Mouse (Mus musculus): ENCODE results near the gene Smpdl3b. TPM values are rescaled to one million over a fixed set of nuclear protein-coding genes. Genes with fewer than 3 reads are reported as not detected.
"Not testable (repeated sequence)": the region's sequence is repeated elsewhere in the genome, so short reads cannot be mapped to it uniquely, and the experiment has no call there.

Smpdl3b gene
- polyA plus RNA-seq, 1 experiment = 2.3 TPM

- H3K4me1 ChIP-seq (replicated peaks; ENCODE audit: control insufficient read depth, insufficient read depth, low read length) = peaks cover 20% of the 10 kb centered on the region
- H3K36me3 ChIP-seq (ENCODE audit: control insufficient read depth, insufficient read depth, low read length) = no peaks in the 10 kb centered on the region
- no peak for DNase-seq
- WGBS = 11% methylated on average over 1 of the region's 1 CpGs
- H3K4me3 ChIP-seq (ENCODE audit: control insufficient read depth, insufficient read depth, low read length) = no peak overlapping the region
- peaks cover 2% of the 10 kb centered on the region; the same call in 1 of the 2 replicates for H3K27me3 ChIP-seq (ENCODE audit: control insufficient read depth, insufficient read depth, low read length)
- H3K27ac ChIP-seq (ENCODE audit: control insufficient read depth, insufficient read depth, low read length) = no peak overlapping the region
- no peak for TF ChIP-seq POLR2A (IDR thresholded peaks at IDR 0.05; ENCODE audit: control insufficient read depth, extremely low read depth, insufficient read depth, low read length, poor library complexity)
- TF ChIP-seq CTCF (IDR thresholded peaks at IDR 0.05; ENCODE audit: borderline replicate concordance, control insufficient read depth, extremely low read depth, insufficient read depth, low read length, poor library complexity) = no peak
Measured at GRCm38 (mm10) chr4:132797461-132797860, 40.4 kb upstream of the Smpdl3b start.

GRCm38 (mm10) chr4:132796196-132796886 is 39.3 kb upstream of the Smpdl3b start, which contains the start of gene Themis2:
Themis2 (minus strand) TSS chr4:132796387.
- WGBS = 3% methylated on average over 21 of the region's 21 CpGs
- peaks cover 2% of the 10 kb centered on the region; the same call in 1 of the 2 replicates for H3K27me3 ChIP-seq (ENCODE audit: control insufficient read depth, insufficient read depth, low read length)
- peak; percentile 83 for DNase-seq
- H3K4me1 ChIP-seq (replicated peaks; ENCODE audit: control insufficient read depth, insufficient read depth, low read length) = peaks cover 14% of the 10 kb centered on the region
- peak; percentile 40; the same call in 1 of the 2 replicates for TF ChIP-seq POLR2A (IDR thresholded peaks at IDR 0.05; ENCODE audit: control insufficient read depth, extremely low read depth, insufficient read depth, low read length, poor library complexity)
- no peak; the same call in 1 of the 2 replicates for TF ChIP-seq CTCF (IDR thresholded peaks at IDR 0.05; ENCODE audit: borderline replicate concordance, control insufficient read depth, extremely low read depth, insufficient read depth, low read length, poor library complexity)
- H3K4me3 ChIP-seq (ENCODE audit: control insufficient read depth, insufficient read depth, low read length) = peak within 1 kb of the TSS; percentile 61
- H3K27ac ChIP-seq (ENCODE audit: control insufficient read depth, insufficient read depth, low read length) = no peak within 1 kb of the TSS
- no peaks in the 10 kb centered on the region for H3K36me3 ChIP-seq (ENCODE audit: control insufficient read depth, insufficient read depth, low read length)

- Histone ChIP-seq H3K36me3 (ENCODE audit: control insufficient read depth, insufficient read depth, low read length) (no peaks in the 10 kb centered on the region), H3K27ac (ENCODE audit: control insufficient read depth, insufficient read depth, low read length) (no peak overlapping the region), H3K4me1 (replicated peaks; ENCODE audit: control insufficient read depth, insufficient read depth, low read length) (peaks cover 11% of the 10 kb centered on the region), H3K4me3 (ENCODE audit: control insufficient read depth, insufficient read depth, low read length) (peak overlapping the region; percentile 10), H3K27me3 (ENCODE audit: control insufficient read depth, insufficient read depth, low read length) (peaks cover 2% of the 10 kb centered on the region; the same call in 1 of the 2 replicates)
- TF ChIP-seq CTCF (IDR thresholded peaks at IDR 0.05; ENCODE audit: borderline replicate concordance, control insufficient read depth, extremely low read depth, insufficient read depth, low read length, poor library complexity) (no peak), POLR2A (IDR thresholded peaks at IDR 0.05; ENCODE audit: control insufficient read depth, extremely low read depth, insufficient read depth, low read length, poor library complexity) (no peak)
- 64% methylated on average over 7 of the region's 7 CpGs for WGBS
- no peak for DNase-seq
Measured at GRCm38 (mm10) chr4:132795171-132795570, 38.1 kb upstream of the Smpdl3b start.

- Histone ChIP-seq H3K27ac (ENCODE audit: control insufficient read depth, insufficient read depth, low read length) (no peak overlapping the region), H3K4me3 (ENCODE audit: control insufficient read depth, insufficient read depth, low read length) (peak overlapping the region; percentile 10)
Measured at GRCm38 (mm10) chr4:132794760-132795159, 37.7 kb upstream of the Smpdl3b start.

GRCm38 (mm10) chr4:132794028-132794427 is 37.0 kb upstream of the Smpdl3b start:
- WGBS = 46% methylated on average over 9 of the region's 9 CpGs
- Histone ChIP-seq H3K27me3 (ENCODE audit: control insufficient read depth, insufficient read depth, low read length) (peaks cover 2% of the 10 kb centered on the region; the same call in 1 of the 2 replicates), H3K36me3 (ENCODE audit: control insufficient read depth, insufficient read depth, low read length) (no peaks in the 10 kb centered on the region), H3K4me1 (replicated peaks; ENCODE audit: control insufficient read depth, insufficient read depth, low read length) (peaks cover 11% of the 10 kb centered on the region), H3K27ac (ENCODE audit: control insufficient read depth, insufficient read depth, low read length) (no peak overlapping the region), H3K4me3 (ENCODE audit: control insufficient read depth, insufficient read depth, low read length) (no peak overlapping the region)
- no peak for DNase-seq
- TF ChIP-seq CTCF (IDR thresholded peaks at IDR 0.05; ENCODE audit: borderline replicate concordance, control insufficient read depth, extremely low read depth, insufficient read depth, low read length, poor library complexity) (no peak), POLR2A (IDR thresholded peaks at IDR 0.05; ENCODE audit: control insufficient read depth, extremely low read depth, insufficient read depth, low read length, poor library complexity) (no peak)

More at GRCm38 (mm10) chr4:132794760-132795159, 37.7 kb upstream of the Smpdl3b start:
- no peak for DNase-seq
- peaks cover 2% of the 10 kb centered on the region; the same call in 1 of the 2 replicates for H3K27me3 ChIP-seq (ENCODE audit: control insufficient read depth, insufficient read depth, low read length)
- H3K4me1 ChIP-seq (replicated peaks; ENCODE audit: control insufficient read depth, insufficient read depth, low read length) = peaks cover 11% of the 10 kb centered on the region
- TF ChIP-seq CTCF (IDR thresholded peaks at IDR 0.05; ENCODE audit: borderline replicate concordance, control insufficient read depth, extremely low read depth, insufficient read depth, low read length, poor library complexity) = no peak
- no peak for TF ChIP-seq POLR2A (IDR thresholded peaks at IDR 0.05; ENCODE audit: control insufficient read depth, extremely low read depth, insufficient read depth, low read length, poor library complexity)
- H3K36me3 ChIP-seq (ENCODE audit: control insufficient read depth, insufficient read depth, low read length) = no peaks in the 10 kb centered on the region
- 53% methylated on average over 8 of the region's 8 CpGs for WGBS

- H3K27ac ChIP-seq (ENCODE audit: control insufficient read depth, insufficient read depth, low read length); H3K36me3 ChIP-seq (ENCODE audit: control insufficient read depth, insufficient read depth, low read length); H3K27me3 ChIP-seq (ENCODE audit: control insufficient read depth, insufficient read depth, low read length); DNase-seq; H3K4me3 ChIP-seq (ENCODE audit: control insufficient read depth, insufficient read depth, low read length): not testable (repeated sequence)
- peaks cover 11% of the 10 kb centered on the region for H3K4me1 ChIP-seq (replicated peaks; ENCODE audit: control insufficient read depth, insufficient read depth, low read length)
- 89% methylated on average over 9 of the region's 9 CpGs for WGBS
Measured at GRCm38 (mm10) chr4:132793322-132794004, 36.4 kb upstream of the Smpdl3b start.
